ENCODE assay signal across 17 mouse cellular contexts in the genomic region with DNA sequence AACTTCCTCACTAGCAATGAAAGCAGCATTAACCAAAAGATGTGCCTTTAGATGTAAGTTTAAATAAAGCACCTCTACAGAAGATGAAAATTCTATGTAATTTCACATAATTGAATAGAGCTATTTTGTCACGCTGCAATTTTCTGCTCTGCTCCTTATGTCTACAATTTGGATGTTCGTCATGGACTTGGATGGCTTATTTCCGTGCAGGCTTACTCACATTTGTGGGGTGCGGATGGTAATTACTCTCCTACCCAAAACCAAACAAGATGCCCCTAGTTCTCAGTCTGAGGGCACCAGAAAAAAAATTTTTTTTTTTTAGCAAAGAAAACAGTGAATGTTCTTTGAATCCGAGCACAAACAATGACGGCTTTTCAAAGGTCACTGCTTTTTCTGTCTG.
"Had no signal": no experiment of that assay in that cellular context is flagged by ENCODE, and none has a peak within 500 bp of the region (broad histone marks: within the 10 kb centered on the region; RNA-seq: fewer than 3 reads in every experiment).

No protein-coding gene starts in this region.

- DNase-seq: left cerebral cortex, postnatal 4 days; liver; liver, embryonic 13.5 days; liver, postnatal 0 days; lung, adult 18-20 months; lung, adult 2 months; lung, embryonic 14.5 days; lung, postnatal 10 days; lung, postnatal 14 days; lung, postnatal 36 days; lung, postnatal 4 days; midbrain, embryonic 14.5 days had no signal

- ATAC-seq: liver, embryonic 12.5 days; liver, postnatal 0 days; lung, postnatal 0 days; midbrain, embryonic 13.5 days; midbrain, embryonic 15.5 days; midbrain, embryonic 16.5 days had no signal
